Mouse (Mus musculus): ENCODE measurements around the gene Sbk2. TPM values are rescaled to one million over a fixed set of nuclear protein-coding genes. Genes with fewer than 3 reads are reported as not detected.

Sbk2 gene
- polyA plus RNA-seq, 1 experiment, result 0.58 TPM

DNA sequence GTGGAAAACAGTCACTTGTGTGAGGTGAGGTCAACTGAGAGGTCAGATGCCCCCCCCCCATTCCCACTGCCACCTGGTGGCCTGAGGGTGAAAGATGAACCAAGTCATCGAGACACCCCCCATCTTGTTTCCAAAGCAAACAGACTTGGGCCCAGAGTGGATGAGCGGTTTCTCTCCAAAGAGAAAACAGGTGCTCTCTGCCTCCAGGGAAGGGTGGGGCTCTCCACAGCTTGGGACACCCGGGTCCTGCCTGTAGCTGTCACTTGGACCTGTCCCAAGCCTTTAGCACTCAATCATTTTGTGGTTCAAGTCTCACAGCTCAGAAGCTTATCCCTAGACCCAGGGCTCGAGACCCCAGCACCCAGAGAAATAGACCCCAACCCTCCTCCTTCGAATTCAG, 679 bp downstream of the Sbk2 start:
- no peak overlapping the region for H3K27ac ChIP-seq (ENCODE audit: insufficient read depth, low read depth, low read length)
- no peak overlapping the region for H3K4me3 ChIP-seq (ENCODE audit: insufficient read depth, low read length)
- H3K4me1 ChIP-seq (ENCODE audit: control insufficient read depth, insufficient read depth, low read length), result peaks cover 14% of the 10 kb centered on the region
- TF ChIP-seq POLR2A (IDR thresholded peaks at IDR 0.05; ENCODE audit: borderline replicate concordance, low read depth, low read length) (no peak), CTCF (IDR thresholded peaks at IDR 0.05; ENCODE audit: low read depth, low read length) (no peak)

DNA sequence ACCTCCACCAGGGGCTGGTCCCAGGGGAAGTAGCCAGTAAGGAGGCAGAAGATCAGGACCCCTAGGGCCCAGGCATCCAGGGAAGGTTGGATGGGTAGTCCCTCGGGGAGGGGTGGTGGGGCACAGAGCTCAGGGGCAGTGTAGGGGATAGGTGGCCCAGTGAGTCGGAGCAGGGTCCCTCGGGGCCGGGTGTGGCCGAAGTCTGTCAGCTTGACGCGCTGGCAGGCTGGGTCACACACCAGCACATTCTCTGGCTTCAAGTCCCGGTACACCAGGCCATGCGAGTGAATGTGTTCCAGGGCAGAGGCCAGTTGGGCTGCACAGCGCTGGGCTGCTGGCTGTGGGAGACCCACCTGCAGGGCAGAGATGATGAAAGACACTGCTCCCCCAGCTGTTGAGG, 6.8 kb downstream of the Sbk2 start:
- H3K27ac ChIP-seq (ENCODE audit: insufficient read depth, low read depth, low read length), result no peak overlapping the region

DNA sequence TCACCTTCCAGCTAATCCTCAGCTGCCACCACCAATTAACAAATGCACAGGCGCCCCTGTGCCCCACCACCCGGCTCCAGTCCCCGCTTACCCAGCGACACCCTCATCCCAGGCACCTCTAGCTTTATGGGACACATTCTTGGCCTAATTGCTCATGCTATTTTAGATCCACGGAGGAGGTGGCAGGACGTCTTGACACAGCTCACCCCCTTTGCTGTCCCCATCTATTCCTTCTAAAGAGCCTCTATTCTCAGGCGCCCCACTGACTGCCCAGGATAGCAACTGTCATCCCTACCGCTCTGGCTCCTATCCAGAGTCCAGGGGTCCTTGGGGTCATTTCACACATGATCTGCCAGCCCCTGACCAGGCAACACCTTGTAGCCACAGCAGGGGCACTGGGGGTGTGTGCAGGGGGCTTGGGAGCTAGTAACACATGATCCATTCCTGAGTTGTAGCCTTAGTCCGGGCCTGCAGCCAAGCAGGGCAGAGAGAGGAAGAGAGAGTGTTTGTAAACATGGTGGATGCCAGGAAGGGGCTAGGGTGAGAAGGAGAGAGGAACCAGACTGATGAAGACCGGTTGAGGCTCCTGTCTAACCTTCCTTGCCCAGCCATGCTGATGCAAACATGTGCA, 10.3 kb downstream of the Sbk2 start:
- TF ChIP-seq CTCF (IDR thresholded peaks at IDR 0.05; ENCODE audit: low read depth, low read length) (no peak), POLR2A (IDR thresholded peaks at IDR 0.05; ENCODE audit: borderline replicate concordance, low read depth, low read length) (no peak)
- H3K27ac ChIP-seq (ENCODE audit: insufficient read depth, low read depth, low read length), result no peak overlapping the region
- peaks cover 40% of the 10 kb centered on the region for H3K4me1 ChIP-seq (ENCODE audit: control insufficient read depth, insufficient read depth, low read length)
- H3K4me3 ChIP-seq (ENCODE audit: insufficient read depth, low read length), result no peak overlapping the region

More for the DNA sequence above, 6.8 kb downstream of the Sbk2 start:
- no peak for TF ChIP-seq POLR2A (IDR thresholded peaks at IDR 0.05; ENCODE audit: borderline replicate concordance, low read depth, low read length)
- TF ChIP-seq CTCF (IDR thresholded peaks at IDR 0.05; ENCODE audit: low read depth, low read length), result no peak
- Histone ChIP-seq H3K4me3 (ENCODE audit: insufficient read depth, low read length) (no peak overlapping the region), H3K4me1 (ENCODE audit: control insufficient read depth, insufficient read depth, low read length) (peaks cover 19% of the 10 kb centered on the region)

DNA sequence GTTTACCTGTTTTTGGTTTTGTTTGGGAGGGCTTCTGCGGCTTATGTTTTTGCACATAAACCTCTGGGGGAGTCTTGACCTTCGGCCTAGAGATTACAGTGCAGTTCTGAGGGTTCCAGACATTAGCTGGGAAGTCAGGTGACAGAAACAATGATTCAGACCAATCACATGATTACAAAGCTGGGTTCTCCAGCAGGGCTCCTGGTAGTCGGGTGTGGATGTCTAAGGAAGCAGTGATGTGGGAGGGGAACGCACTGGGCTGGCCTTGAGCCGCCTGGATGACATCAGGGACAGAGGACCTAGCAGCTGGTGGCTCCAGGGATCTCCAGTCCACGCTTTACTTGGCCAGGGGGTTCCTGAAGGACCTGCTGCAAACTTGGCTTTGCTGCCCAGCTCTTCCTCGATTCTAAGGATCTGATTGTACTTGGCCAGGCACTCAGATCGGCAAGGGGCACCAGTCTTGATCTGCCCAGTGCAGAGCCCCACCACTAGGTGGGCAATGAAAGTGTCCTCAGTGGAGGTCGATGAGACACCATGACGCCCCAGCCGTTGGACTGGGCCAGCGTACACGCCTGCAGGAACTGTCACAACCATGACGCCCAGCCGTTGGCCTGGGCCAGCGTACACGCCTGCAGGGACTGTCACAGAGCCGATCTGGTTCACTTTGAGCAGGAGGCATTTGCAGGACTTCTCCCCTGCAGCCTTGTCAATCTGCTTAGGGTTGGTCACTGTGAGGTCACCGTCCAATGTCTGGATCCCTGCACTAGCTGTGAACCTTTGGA, 13.5 kb downstream of the Sbk2 start:
- peak overlapping the region; percentile 98 for H3K27ac ChIP-seq (ENCODE audit: insufficient read depth, low read depth, low read length)
- peaks cover 49% of the 10 kb centered on the region for H3K4me1 ChIP-seq (ENCODE audit: control insufficient read depth, insufficient read depth, low read length)
- TF ChIP-seq CTCF (IDR thresholded peaks at IDR 0.05; ENCODE audit: low read depth, low read length), result no peak
- no peak for TF ChIP-seq POLR2A (IDR thresholded peaks at IDR 0.05; ENCODE audit: borderline replicate concordance, low read depth, low read length)

DNA sequence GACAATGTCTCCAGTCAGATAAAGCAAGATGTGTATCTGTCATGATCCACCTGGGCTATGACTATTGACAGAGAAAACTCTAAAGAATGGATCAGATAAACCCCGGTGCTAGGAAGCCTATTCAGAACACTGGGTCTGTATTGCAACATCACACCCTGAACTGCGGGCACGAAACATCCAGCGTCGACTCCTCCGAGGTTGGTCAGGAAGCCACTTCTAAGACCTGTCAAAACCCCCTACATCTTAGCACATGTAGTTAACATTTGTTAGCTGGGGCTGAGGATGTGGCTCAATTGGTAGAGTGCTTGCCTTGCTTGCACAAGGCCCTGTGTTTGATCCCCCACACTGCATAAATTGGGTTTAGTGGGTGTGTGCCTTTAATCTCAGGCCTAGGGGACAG, 15.8 kb downstream of the Sbk2 start:
- peaks cover 46% of the 10 kb centered on the region for H3K4me1 ChIP-seq (ENCODE audit: control insufficient read depth, insufficient read depth, low read length)
- H3K27ac ChIP-seq (ENCODE audit: insufficient read depth, low read depth, low read length), result no peak overlapping the region; the same call in 1 of the 2 replicates
- TF ChIP-seq POLR2A (IDR thresholded peaks at IDR 0.05; ENCODE audit: borderline replicate concordance, low read depth, low read length) (no peak), CTCF (IDR thresholded peaks at IDR 0.05; ENCODE audit: low read depth, low read length) (no peak)
- no peak overlapping the region for H3K4me3 ChIP-seq (ENCODE audit: insufficient read depth, low read length)

More for the DNA sequence above, 13.5 kb downstream of the Sbk2 start:
- peak overlapping the region; percentile 59 for H3K4me3 ChIP-seq (ENCODE audit: insufficient read depth, low read length)

DNA sequence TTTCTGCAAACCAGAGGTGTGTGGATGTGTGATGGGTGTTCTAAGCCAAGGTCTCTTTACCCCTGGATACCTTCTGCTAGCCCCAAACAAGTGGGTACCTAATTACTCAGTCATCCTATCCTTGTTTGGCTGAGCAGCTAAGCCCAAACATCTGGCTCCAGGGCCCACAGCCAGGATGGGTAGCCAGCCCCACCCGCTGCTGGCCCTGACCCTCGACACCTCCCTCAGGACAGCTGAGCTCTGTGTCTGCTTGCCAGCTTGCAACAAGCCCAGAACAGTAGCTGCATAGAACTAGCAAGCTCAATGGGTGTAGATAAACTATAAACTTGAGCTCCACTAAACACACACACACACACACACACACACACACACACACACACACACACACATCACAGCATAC, 16.4 kb downstream of the Sbk2 start:
- TF ChIP-seq POLR2A (IDR thresholded peaks at IDR 0.05; ENCODE audit: borderline replicate concordance, low read depth, low read length), result no peak
- TF ChIP-seq CTCF (IDR thresholded peaks at IDR 0.05; ENCODE audit: low read depth, low read length), result no peak
- Histone ChIP-seq H3K4me1 (ENCODE audit: control insufficient read depth, insufficient read depth, low read length) (peaks cover 46% of the 10 kb centered on the region), H3K4me3 (ENCODE audit: insufficient read depth, low read length) (no peak overlapping the region), H3K27ac (ENCODE audit: insufficient read depth, low read depth, low read length) (no peak overlapping the region)

DNA sequence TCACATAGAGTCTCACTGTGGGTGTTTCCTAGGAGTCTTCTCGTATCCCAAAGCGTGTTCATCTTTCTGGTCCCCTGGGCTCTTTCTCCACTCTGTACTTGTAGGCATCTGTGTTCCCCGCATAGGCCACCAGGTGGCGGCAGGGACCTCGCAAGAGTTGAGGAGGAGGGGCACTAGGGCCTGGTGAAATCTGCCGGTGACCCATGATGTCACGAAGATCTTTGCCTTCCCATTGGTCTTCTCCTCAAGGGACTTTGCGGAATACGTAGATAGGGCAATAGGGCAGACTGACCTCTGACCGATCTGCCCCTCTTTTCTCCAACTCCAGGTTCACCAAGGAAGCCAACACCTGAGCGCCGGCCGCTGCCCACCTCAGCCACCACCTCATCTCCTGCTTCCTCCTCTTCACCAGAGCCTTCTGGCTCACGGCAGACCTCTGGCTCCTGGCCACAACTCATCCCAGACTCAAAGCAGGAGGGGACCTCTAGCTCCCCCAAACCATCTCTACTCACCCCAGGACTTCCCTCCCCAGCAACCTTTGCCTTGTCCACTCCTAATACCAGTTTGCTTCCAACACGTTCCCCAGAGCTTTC, 20.9 kb downstream of the Sbk2 start:
- no peak for TF ChIP-seq POLR2A (IDR thresholded peaks at IDR 0.05; ENCODE audit: borderline replicate concordance, low read depth, low read length)
- peak; percentile 76 for TF ChIP-seq CTCF (IDR thresholded peaks at IDR 0.05; ENCODE audit: low read depth, low read length)
- H3K4me3 ChIP-seq (ENCODE audit: insufficient read depth, low read length), result peak overlapping the region; percentile 45
- H3K27ac ChIP-seq (ENCODE audit: insufficient read depth, low read depth, low read length), result no peak overlapping the region
- peaks cover 15% of the 10 kb centered on the region for H3K4me1 ChIP-seq (ENCODE audit: control insufficient read depth, insufficient read depth, low read length)

DNA sequence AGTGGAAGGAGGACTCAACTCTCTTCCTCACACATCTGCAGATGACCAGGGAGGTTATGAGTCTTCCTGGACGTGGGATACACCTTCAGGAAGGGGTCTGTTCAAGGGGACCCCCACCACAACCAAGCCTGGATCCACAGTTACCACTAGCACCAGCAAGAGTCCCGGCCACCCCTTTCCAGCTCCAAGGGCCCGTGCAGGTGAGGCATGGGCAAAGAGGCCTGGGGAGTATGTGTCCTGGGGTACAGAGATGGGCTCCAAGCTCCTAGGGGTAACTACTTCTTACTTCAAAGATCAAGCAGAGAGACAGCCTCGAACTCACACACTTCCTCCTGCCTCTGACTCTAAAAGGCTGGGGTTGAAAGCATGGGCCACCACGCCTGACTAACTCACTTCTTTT, 21.5 kb downstream of the Sbk2 start:
- peaks cover 9% of the 10 kb centered on the region; the same call in 1 of the 2 replicates for H3K4me1 ChIP-seq (ENCODE audit: control insufficient read depth, insufficient read depth, low read length)
- H3K27ac ChIP-seq (ENCODE audit: insufficient read depth, low read depth, low read length), result no peak overlapping the region
- TF ChIP-seq CTCF (IDR thresholded peaks at IDR 0.05; ENCODE audit: low read depth, low read length), result no peak
- TF ChIP-seq POLR2A (IDR thresholded peaks at IDR 0.05; ENCODE audit: borderline replicate concordance, low read depth, low read length), result no peak
- H3K4me3 ChIP-seq (ENCODE audit: insufficient read depth, low read length), result no peak overlapping the region

DNA sequence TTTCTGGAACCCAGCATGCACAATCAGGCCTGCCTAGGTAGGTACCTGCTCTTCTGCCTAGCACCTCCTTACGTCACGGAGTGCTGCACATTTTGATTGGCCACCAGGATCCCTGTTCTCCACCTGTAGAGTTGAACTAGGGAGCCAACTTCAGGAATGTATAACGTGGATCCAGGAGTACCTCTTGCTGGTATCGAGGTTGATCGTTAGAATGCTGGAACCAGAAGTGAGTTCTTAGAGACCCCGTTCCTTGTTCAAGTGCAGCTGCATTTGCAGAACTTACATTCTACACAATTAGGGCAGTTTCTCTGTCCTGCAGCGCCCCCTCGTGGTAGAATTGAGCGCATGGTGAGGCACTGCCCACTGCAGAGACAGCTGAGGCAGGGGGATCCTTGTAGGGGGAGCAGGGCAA, 24.1 kb downstream of the Sbk2 start:
- TF ChIP-seq POLR2A (IDR thresholded peaks at IDR 0.05; ENCODE audit: borderline replicate concordance, low read depth, low read length) (no peak), CTCF (IDR thresholded peaks at IDR 0.05; ENCODE audit: low read depth, low read length) (peak; percentile 93)
- H3K27ac ChIP-seq (ENCODE audit: insufficient read depth, low read depth, low read length), result no peak overlapping the region
- peaks cover 2% of the 10 kb centered on the region; the same call in 1 of the 2 replicates for H3K4me1 ChIP-seq (ENCODE audit: control insufficient read depth, insufficient read depth, low read length)
- H3K4me3 ChIP-seq (ENCODE audit: insufficient read depth, low read length), result no peak overlapping the region

DNA sequence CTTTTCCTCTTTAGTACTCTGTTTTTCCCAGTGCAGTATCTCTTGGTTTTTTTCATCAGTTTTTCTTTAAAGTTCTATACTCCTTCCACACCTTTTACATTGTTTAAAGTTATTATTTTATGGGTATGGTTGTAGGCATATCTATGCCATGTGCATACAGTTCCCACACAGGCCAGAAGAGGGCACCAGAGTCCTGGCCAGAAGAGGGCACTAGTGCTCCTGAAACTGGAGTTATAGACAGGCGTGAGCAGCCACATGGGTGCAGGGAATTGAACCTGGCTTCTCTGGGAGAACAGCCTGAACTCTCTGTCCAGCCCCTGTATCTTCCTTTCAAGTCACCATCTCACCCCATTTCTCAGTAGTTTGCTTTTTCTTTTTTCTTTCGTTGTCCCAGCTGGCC, 25.8 kb downstream of the Sbk2 start:
- no peak overlapping the region for H3K4me3 ChIP-seq (ENCODE audit: insufficient read depth, low read length)
- peaks cover under 1% of the 10 kb centered on the region; the same call in 1 of the 2 replicates for H3K4me1 ChIP-seq (ENCODE audit: control insufficient read depth, insufficient read depth, low read length)
- H3K27ac ChIP-seq (ENCODE audit: insufficient read depth, low read depth, low read length), result no peak overlapping the region
- no peak for TF ChIP-seq POLR2A (IDR thresholded peaks at IDR 0.05; ENCODE audit: borderline replicate concordance, low read depth, low read length)
- peak; percentile 92 for TF ChIP-seq CTCF (IDR thresholded peaks at IDR 0.05; ENCODE audit: low read depth, low read length)

Data from bone marrow macrophage, adult 2 months (primary cell).